Mouse (Mus musculus) brain, embryonic 18.5 days (tissue): ENCODE measurements around the gene Setd2.
A peak's percentile ranks its signal among the peaks of the same experiment; 100 is the strongest.

Experiments used
- DNase-seq: peaks from one replicate; pipeline ENCODE4 v3.0.0-alpha.2; 2012; ENCODE audit warnings: low read depth, low spot score

Gene Setd2

GRCm38 (mm10) chr9:110654726-110655650 is 122.6 kb downstream of the Setd2 start:
- no peak for DNase-seq

GRCm38 (mm10) chr9:110655651-110656007 is 123.2 kb downstream of the Setd2 start:
- DNase-seq, result no peak

- DNase-seq, result peak; percentile 97
These were observed 124.1 kb downstream of the Setd2 start, which contains the start of gene Ccdc12 for GRCm38 (mm10) chr9:110656249-110657221. Ccdc12 (plus strand) TSS chr9:110656503.

GRCm38 (mm10) chr9:110657474-110658078 is 125.2 kb downstream of the Setd2 start:
- DNase-seq, result no peak

GRCm38 (mm10) chr9:110659521-110659920 is 127.1 kb downstream of the Setd2 start:
- DNase-seq, result no peak

- no peak for DNase-seq
These were observed 127.8 kb downstream of the Setd2 start for GRCm38 (mm10) chr9:110660208-110660607.

GRCm38 (mm10) chr9:110660856-110661612 is 128.6 kb downstream of the Setd2 start:
- DNase-seq, result no peak

GRCm38 (mm10) chr9:110662844-110663243 is 130.4 kb downstream of the Setd2 start:
- DNase-seq, result no peak

- DNase-seq, result no peak
These were observed 133.5 kb downstream of the Setd2 start for GRCm38 (mm10) chr9:110665912-110666311.

- no peak for DNase-seq
These were observed 134.0 kb downstream of the Setd2 start for GRCm38 (mm10) chr9:110666374-110666773.

GRCm38 (mm10) chr9:110667219-110667836 is 134.9 kb downstream of the Setd2 start:
- DNase-seq, result no peak
